Mouse (Mus musculus) forebrain, embryonic 14.5 days (tissue): ENCODE results near the gene Slc7a8. TPM values are rescaled to one million over a fixed set of nuclear protein-coding genes. Genes with fewer than 3 reads are reported as not detected.

Source experiments
- ATAC-seq: fragments of 200-750 bp; cut with Nextera tagmentation; 2 replicates; pipeline ENCODE4 v1.8.0; 2017; ENCODE audit warnings: mild to moderate bottlenecking, moderate library complexity
- DNase-seq: peaks from one replicate; pipeline ENCODE4 v3.0.0-alpha.2; 2015; ENCODE audit warnings: low spot score
- H3K27ac ChIP-seq: fragments of 300-500 bp; sonication (generic); 2 replicates; pipeline ENCODE4 v1.5.1; 2014; ENCODE audit warnings: low read depth, mild to moderate bottlenecking, control low read depth, low read length, moderate library complexity
- H3K27me3 ChIP-seq: fragments of 300-500 bp; sonication (generic); replicated peaks from 2 replicates; pipeline ENCODE4 v1.6.1; 2014; ENCODE audit warnings: low read length, control low read depth, mixed read lengths; ENCODE audit not compliant: control insufficient read depth, insufficient read depth
- H3K36me3 ChIP-seq: fragments of 300-500 bp; sonication (generic); 2 replicates; pipeline ENCODE4 v1.6.1; 2014; ENCODE audit warnings: low read length, control low read depth; ENCODE audit not compliant: control insufficient read depth, insufficient read depth
- H3K4me1 ChIP-seq: fragments of 300-500 bp; sonication (generic); 2 replicates; pipeline ENCODE4 v1.6.1; 2014; ENCODE audit warnings: antibody characterized with exemption, low read length, control low read depth; ENCODE audit not compliant: control insufficient read depth, insufficient read depth
- H3K4me2 ChIP-seq: fragments of 300-500 bp; sonication (generic); 2 replicates; pipeline ENCODE4 v1.6.1; 2014; ENCODE audit warnings: mild to moderate bottlenecking, control low read depth, low read length
- H3K4me3 ChIP-seq: fragments of 300-500 bp; sonication (generic); 2 replicates; pipeline ENCODE4 v1.5.1; 2014; ENCODE audit warnings: low read depth, low read length, control low read depth
- H3K9ac ChIP-seq: fragments of 300-500 bp; sonication (generic); 2 replicates; pipeline ENCODE4 v1.6.1; 2014; ENCODE audit warnings: mild to moderate bottlenecking, low read length, control low read depth, moderate library complexity
- H3K9me3 ChIP-seq: fragments of 300-500 bp; sonication (generic); replicated peaks from 2 replicates; pipeline ENCODE4 v1.6.1; 2016; ENCODE audit warnings: low read length, control low read depth, mixed read lengths; ENCODE audit not compliant: control insufficient read depth
- WGBS: fragments of 180-500 bp; shearing (Covaris S2); extraction: QIAGEN DNeasy Blood & Tissue Kit; methylation state at CpG from one replicate; pipeline ENCODE4 v1.1.7; 2014; 5-methylcytosine and 5-hydroxymethylcytosine counted together
- polyA plus RNA-seq: library from polyadenylated mRNA; unstranded; fragments of >200 nt; fragmentation: Nextera tagmentation; extraction: Ambion mirVana; gene quantifications from 2 replicates; pipeline ENCODE4 v1.2.1, GENCODE M21; 2014

Slc7a8 gene
- polyA plus RNA-seq, 1 experiment from 2014 or later = 6.9 TPM

GRCm38 (mm10) chr14:54706589-54707320, 75.0 kb downstream of the Slc7a8 start:
- H3K9ac ChIP-seq = no peak overlapping the region
- 58% methylated on average over 17 of the region's 17 CpGs for whole genome bisulfite sequencing

DNA sequence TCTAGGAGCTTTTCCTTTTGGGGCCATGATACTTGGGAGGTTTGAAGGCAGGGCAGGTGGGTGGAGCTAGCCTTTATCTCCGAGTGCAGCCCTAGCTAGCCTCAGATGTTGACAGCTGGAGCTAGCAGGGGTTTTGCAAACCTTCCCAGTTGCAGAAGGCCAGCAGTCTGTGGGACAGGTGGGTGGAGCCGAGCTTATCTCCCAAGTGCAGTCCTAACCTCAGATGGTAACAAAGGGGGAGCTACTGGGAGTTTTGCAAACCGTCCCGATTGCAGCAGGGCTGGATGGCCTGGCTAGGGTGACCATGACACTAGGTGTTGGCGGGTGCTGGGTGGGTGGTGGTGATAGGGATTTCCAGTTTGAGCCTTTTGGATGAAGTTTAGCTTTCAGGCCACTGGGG, 75.9 kb downstream of the Slc7a8 start:
- DNase-seq (no peak), ATAC-seq (no peak)
- Histone ChIP-seq H3K27me3 (no peaks in the 10 kb centered on the region), H3K9me3 (no peaks in the 10 kb centered on the region), H3K4me2 (no peak overlapping the region), H3K36me3 (no peaks in the 10 kb centered on the region), H3K4me1 (no peaks in the 10 kb centered on the region), H3K4me3 (no peak overlapping the region), H3K27ac (no peak overlapping the region), H3K9ac (no peak overlapping the region)
- WGBS = 60% methylated on average over 5 of the region's 5 CpGs

More at GRCm38 (mm10) chr14:54706589-54707320, 75.0 kb downstream of the Slc7a8 start:
- H3K4me1 ChIP-seq = no peaks in the 10 kb centered on the region
- H3K9me3 ChIP-seq = no peaks in the 10 kb centered on the region
- no peak overlapping the region for H3K4me2 ChIP-seq
- H3K4me3 ChIP-seq = no peak overlapping the region
- H3K27me3 ChIP-seq = no peaks in the 10 kb centered on the region
- H3K27ac ChIP-seq = no peak overlapping the region
- ATAC-seq = no peak
- DNase-seq = no peak
- no peaks in the 10 kb centered on the region for H3K36me3 ChIP-seq

DNA sequence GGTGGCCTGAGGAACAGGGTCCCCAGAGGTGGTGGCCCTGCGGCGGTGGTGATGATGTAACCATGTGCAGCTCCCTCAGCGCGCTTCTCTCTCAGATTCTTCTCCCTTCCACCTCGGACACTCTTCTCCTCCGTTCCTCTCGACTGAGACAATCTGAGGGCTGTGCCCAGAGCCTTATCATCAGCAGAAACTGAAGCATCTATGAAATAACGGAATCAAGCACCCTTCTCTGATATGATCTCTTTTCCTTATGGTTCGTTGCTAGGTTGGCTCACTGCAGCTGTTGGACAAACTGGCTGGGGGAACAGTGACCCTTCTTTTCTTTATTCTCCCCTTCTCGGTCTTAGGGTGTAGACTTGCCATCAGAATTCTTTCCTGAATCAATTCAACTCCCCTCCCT, 78.5 kb downstream of the Slc7a8 start:
- Histone ChIP-seq H3K27ac (no peak overlapping the region), H3K4me2 (no peak overlapping the region), H3K36me3 (no peaks in the 10 kb centered on the region), H3K9me3 (no peaks in the 10 kb centered on the region), H3K4me1 (no peaks in the 10 kb centered on the region), H3K27me3 (no peaks in the 10 kb centered on the region), H3K9ac (no peak overlapping the region; the same call in 1 of the 2 replicates), H3K4me3 (no peak overlapping the region)
- DNase-seq = no peak
- no peak for ATAC-seq
- 67% methylated on average over 10 of the region's 10 CpGs for WGBS

DNA sequence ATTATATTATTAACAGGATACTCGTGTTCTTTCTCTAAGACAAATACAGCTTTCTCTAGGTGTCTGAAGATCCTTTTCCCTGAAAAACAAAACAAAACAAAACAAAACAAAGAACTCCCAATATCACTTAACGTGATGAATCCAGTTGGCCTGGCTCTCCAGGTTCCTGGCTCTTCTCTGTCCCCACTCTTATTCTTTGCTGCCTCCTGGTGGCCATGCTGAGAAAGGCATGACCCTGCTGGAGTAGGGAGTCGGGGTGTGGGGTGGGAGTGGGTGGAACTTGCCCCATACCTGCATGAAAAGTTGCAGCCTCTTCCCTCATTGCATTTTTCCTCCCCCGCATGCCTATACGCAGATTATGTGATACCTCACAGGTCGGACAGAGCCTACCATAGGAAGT, 80.4 kb downstream of the Slc7a8 start:
- DNase-seq (peak; percentile 78), ATAC-seq (peak; percentile 57; the same call in 1 of the 2 replicates)
- Histone ChIP-seq H3K27me3 (no peaks in the 10 kb centered on the region), H3K4me1 (no peaks in the 10 kb centered on the region), H3K4me2 (no peak overlapping the region), H3K36me3 (no peaks in the 10 kb centered on the region), H3K9me3 (no peaks in the 10 kb centered on the region), H3K4me3 (no peak overlapping the region), H3K27ac (no peak overlapping the region), H3K9ac (no peak overlapping the region)
- 12% methylated on average over 6 of the region's 6 CpGs for WGBS

DNA sequence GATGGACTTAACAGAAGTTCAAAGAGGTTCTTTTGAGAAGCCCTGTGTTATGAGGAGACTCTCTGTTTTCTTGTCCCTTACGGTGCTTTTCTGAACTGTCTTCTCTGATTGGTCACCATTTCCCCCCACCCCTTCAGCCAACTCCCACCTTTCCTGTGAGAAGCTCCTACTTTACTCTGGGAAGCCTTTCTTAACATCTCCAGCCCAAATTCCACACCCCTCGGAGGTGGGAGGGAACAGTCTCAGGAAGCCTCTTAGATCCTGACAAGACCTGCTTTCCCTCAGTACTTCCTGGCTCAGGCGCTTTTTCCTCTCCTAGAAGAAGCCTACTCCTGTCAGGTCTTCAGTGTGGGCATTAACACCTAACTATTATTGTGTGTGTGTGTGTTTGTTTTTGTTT, 82.2 kb downstream of the Slc7a8 start:
- 56% methylated on average over 3 of the region's 3 CpGs for WGBS
- no peak for ATAC-seq

DNA sequence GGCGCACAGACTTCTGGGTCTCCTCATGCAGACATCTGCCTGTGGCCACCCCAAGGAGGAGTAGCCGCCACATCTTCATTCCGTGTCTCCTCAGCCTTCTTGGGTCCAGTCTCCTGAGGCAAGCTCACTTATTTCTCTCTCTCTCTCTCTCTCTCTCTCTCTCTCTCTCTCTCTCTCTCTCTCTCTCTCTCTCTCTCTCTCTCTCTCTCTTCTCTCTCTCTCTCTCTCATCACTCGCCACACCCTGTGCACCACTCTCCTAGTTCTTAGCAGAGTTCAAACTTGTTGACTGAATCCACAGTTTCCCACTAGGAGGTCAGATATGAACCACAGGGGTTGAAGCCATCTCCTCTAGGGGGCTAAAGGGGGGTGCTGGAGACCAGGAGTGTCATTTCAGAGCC, 83.0 kb downstream of the Slc7a8 start, which contains the start of gene Gm29776:
TSS of gene Gm29776 (minus strand) at position 101 of the 400 bp plus-strand sequence.
- Histone ChIP-seq H3K27ac (no peak within 1 kb of the TSS), H3K4me2 (no peak within 1 kb of the TSS), H3K9ac (no peak within 1 kb of the TSS), H3K4me3 (no peak within 1 kb of the TSS), H3K27me3 (no peaks in the 10 kb centered on the region), H3K9me3 (no peaks in the 10 kb centered on the region), H3K4me1 (no peaks in the 10 kb centered on the region), H3K36me3 (peaks cover 8% of the 10 kb centered on the region)
- WGBS = 69% methylated on average over 4 of the region's 4 CpGs
- DNase-seq = no peak
- no peak for ATAC-seq

More for the DNA sequence above, 82.2 kb downstream of the Slc7a8 start:
- no peak overlapping the region for H3K4me3 ChIP-seq
- H3K9me3 ChIP-seq = no peaks in the 10 kb centered on the region
- DNase-seq = no peak
- no peak overlapping the region for H3K4me2 ChIP-seq
- H3K4me1 ChIP-seq = no peaks in the 10 kb centered on the region
- H3K27me3 ChIP-seq = no peaks in the 10 kb centered on the region
- no peak overlapping the region for H3K27ac ChIP-seq
- 0 out of 2 replicates have a peak, but pooled peaks cover under 1% of the 10 kb centered on the region for H3K36me3 ChIP-seq
- H3K9ac ChIP-seq = no peak overlapping the region

DNA sequence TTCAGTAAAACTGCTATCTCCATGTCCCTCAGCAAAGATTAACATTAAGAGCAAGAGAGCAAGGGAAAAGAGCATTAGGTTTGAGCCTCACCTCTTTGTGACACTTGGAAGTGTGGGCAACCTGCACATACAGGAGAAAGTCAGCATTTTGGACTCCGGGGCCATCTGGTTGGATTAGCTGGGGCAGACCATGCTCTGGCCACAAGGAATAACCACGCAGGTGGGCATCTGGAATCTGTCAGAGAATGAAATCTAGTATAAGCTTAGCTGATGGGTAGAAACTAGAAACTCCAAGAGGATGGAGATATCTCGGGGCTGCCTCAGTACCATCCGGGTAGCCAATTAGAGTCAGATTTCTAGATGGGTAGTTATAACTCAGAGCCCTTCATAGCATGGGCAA, 85.0 kb downstream of the Slc7a8 start:
- ATAC-seq (no peak), DNase-seq (no peak)
- 90% methylated on average over 4 of the region's 4 CpGs for WGBS
- Histone ChIP-seq H3K4me2 (no peak overlapping the region), H3K9ac (no peak overlapping the region), H3K9me3 (no peaks in the 10 kb centered on the region), H3K4me3 (no peak overlapping the region), H3K27me3 (no peaks in the 10 kb centered on the region), H3K27ac (no peak overlapping the region), H3K4me1 (no peaks in the 10 kb centered on the region), H3K36me3 (peaks cover 21% of the 10 kb centered on the region)

GRCm38 (mm10) chr14:54695042-54695441, 86.7 kb downstream of the Slc7a8 start:
- H3K9me3 ChIP-seq = no peaks in the 10 kb centered on the region
- H3K4me1 ChIP-seq = no peaks in the 10 kb centered on the region
- H3K27me3 ChIP-seq = no peaks in the 10 kb centered on the region
- H3K9ac ChIP-seq = no peak overlapping the region
- no peak overlapping the region for H3K27ac ChIP-seq
- ATAC-seq (no peak), DNase-seq (no peak)
- no peak overlapping the region for H3K4me2 ChIP-seq
- 84% methylated on average over 6 of the region's 6 CpGs for WGBS
- H3K4me3 ChIP-seq = no peak overlapping the region
- peaks cover 32% of the 10 kb centered on the region for H3K36me3 ChIP-seq

GRCm38 (mm10) chr14:54687251-54687650, 94.5 kb downstream of the Slc7a8 start:
- peak overlapping the region; percentile 68 for H3K4me2 ChIP-seq
- H3K27me3 ChIP-seq = no peaks in the 10 kb centered on the region
- H3K27ac ChIP-seq = 0 out of 2 replicates have a peak overlapping the region, but pooled peaks have one; percentile 39
- ATAC-seq (no peak), DNase-seq (no peak)
- H3K36me3 ChIP-seq = peaks cover 35% of the 10 kb centered on the region
- peak overlapping the region; percentile 78 for H3K4me3 ChIP-seq
- 7% methylated on average over 8 of the region's 8 CpGs for WGBS
- peak overlapping the region; percentile 72 for H3K9ac ChIP-seq
- no peaks in the 10 kb centered on the region for H3K9me3 ChIP-seq
- peaks cover 17% of the 10 kb centered on the region for H3K4me1 ChIP-seq
